Comparison of ENCODE assay signal across 29 mouse cellular contexts in genomic region chr8:72883033-72883432, GRCm38 (mm10).
"Had no signal": no experiment of that assay in that cellular context is flagged by ENCODE, and none has a peak within 500 bp of the region (broad histone marks: within the 10 kb centered on the region; RNA-seq: fewer than 3 reads in every experiment).

No protein-coding gene starts in this region.

- H3K4me1 ChIP-seq: limb, embryonic 12.5 days; limb, embryonic 13.5 days; limb, embryonic 15.5 days; liver, embryonic 12.5 days; liver, embryonic 13.5 days; liver, embryonic 15.5 days; lung, embryonic 15.5 days; megakaryocyte, embryonic 14.5 days; midbrain, embryonic 10.5 days; midbrain, embryonic 12.5 days; midbrain, embryonic 13.5 days; midbrain, embryonic 15.5 days; neural tube, embryonic 12.5 days had no signal

- DNase-seq: left cerebral cortex, postnatal 4 days; liver; liver, embryonic 13.5 days; liver, postnatal 0 days; lung, adult 18-20 months; lung, adult 2 months; lung, embryonic 14.5 days; lung, postnatal 10 days; lung, postnatal 14 days; lung, postnatal 36 days; lung, postnatal 4 days; midbrain, embryonic 14.5 days had no signal

- H3K4me3 ChIP-seq: left cerebral cortex, adult 2 months; limb, embryonic 12.5 days; limb, embryonic 13.5 days; limb, embryonic 15.5 days; liver, embryonic 12.5 days; liver, embryonic 13.5 days; liver, embryonic 15.5 days; lung, embryonic 15.5 days; megakaryocyte, embryonic 14.5 days; midbrain, embryonic 10.5 days; midbrain, embryonic 12.5 days; midbrain, embryonic 13.5 days; midbrain, embryonic 15.5 days; neural tube, embryonic 12.5 days had no signal

- H3K4me2 ChIP-seq: limb, embryonic 12.5 days; limb, embryonic 13.5 days; limb, embryonic 15.5 days; liver, embryonic 11.5 days; liver, embryonic 12.5 days; liver, embryonic 13.5 days; liver, embryonic 15.5 days; lung, embryonic 14.5 days; lung, embryonic 15.5 days; midbrain, embryonic 11.5 days; midbrain, embryonic 12.5 days; midbrain, embryonic 13.5 days; midbrain, embryonic 15.5 days; neural tube, embryonic 12.5 days had no signal

- H3K36me3 ChIP-seq: limb, embryonic 15.5 days; liver, embryonic 12.5 days; liver, embryonic 13.5 days; liver, embryonic 15.5 days; lung, embryonic 15.5 days; midbrain, embryonic 12.5 days; neural tube, embryonic 12.5 days had no signal

- H3K27ac ChIP-seq: left cerebral cortex, adult 2 months; limb, embryonic 12.5 days; limb, embryonic 13.5 days; limb, embryonic 15.5 days; liver, embryonic 12.5 days; liver, embryonic 13.5 days; liver, embryonic 14.5 days; liver, embryonic 15.5 days; lung, embryonic 15.5 days; macrophage; midbrain, embryonic 10.5 days; midbrain, embryonic 12.5 days; midbrain, embryonic 13.5 days; midbrain, embryonic 15.5 days; neural tube, embryonic 12.5 days had no signal

- H3K27me3 ChIP-seq: limb, embryonic 12.5 days; limb, embryonic 13.5 days; limb, embryonic 15.5 days; liver, embryonic 12.5 days; liver, embryonic 13.5 days; liver, embryonic 15.5 days; lung, embryonic 15.5 days; megakaryocyte, embryonic 14.5 days; midbrain, embryonic 12.5 days; midbrain, embryonic 13.5 days; midbrain, embryonic 15.5 days; neural tube, embryonic 12.5 days had no signal

- H3K9me3 ChIP-seq: limb, embryonic 12.5 days; limb, embryonic 13.5 days; limb, embryonic 15.5 days; liver, embryonic 12.5 days; liver, embryonic 13.5 days; liver, embryonic 15.5 days; lung, embryonic 15.5 days; midbrain, embryonic 10.5 days; midbrain, embryonic 12.5 days; midbrain, embryonic 13.5 days; midbrain, embryonic 15.5 days; neural tube, embryonic 12.5 days had no signal
